Mouse (Mus musculus) ES-E14 (cell line): ENCODE measurements at regions not wholly inside any gene's neighbourhood (a gene's known extent, or its start where the extent isn't known, plus 50 kb on each side); places are given as distances from the start of the nearest gene placed in this dataset.

ENCODE experiments used
- CHD2 ChIP-seq: IDR thresholded peaks from 2 replicates; pipeline ENCODE4 v1.6.1; 2014; ENCODE audit warnings: mild to moderate bottlenecking, low read depth, low read length, inconsistent platforms
- HCFC1 ChIP-seq: IDR thresholded peaks from 2 replicates; pipeline ENCODE4 v1.6.1; 2012; ENCODE audit warnings: low read length, inconsistent platforms, borderline replicate concordance; ENCODE audit not compliant: insufficient read depth
- MAFK ChIP-seq: IDR thresholded peaks from 2 replicates; pipeline ENCODE4 v1.6.1; 2014; ENCODE audit warnings: mild to moderate bottlenecking, low read depth, low read length, inconsistent platforms; ENCODE audit not compliant: insufficient read depth
- ZC3H11A ChIP-seq: IDR thresholded peaks from 2 replicates; pipeline ENCODE4 v1.6.1; 2012; ENCODE audit warnings: low read depth, mild to moderate bottlenecking, inconsistent platforms, low read length, borderline replicate concordance

DNA sequence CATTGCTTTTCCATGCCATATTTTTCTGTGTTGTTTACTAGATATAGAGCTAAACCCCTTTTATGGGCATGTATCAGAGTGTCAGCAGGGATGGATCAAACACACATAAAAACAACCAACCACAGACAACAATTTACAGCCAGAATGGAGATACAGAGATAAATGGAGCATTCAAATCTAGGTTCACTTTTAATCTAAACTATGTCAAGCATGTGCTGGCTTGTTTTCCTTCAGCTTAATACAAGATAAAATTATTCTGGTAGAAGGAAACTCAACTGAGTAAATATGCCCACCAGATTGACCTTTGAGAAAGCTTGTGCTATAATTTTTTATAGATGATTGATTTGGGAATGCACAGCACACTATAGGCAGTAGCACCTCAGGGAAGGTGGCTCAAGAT, 1199.7 kb downstream of the Cntnap5b start:
- TF ChIP-seq CHD2 (no peak), MAFK (no peak), ZC3H11A (no peak), HCFC1 (no peak)
